Mouse (Mus musculus) heart, embryonic 13.5 days (tissue): ENCODE measurements around the gene Cyp4f18. TPM values are rescaled to one million over a fixed set of nuclear protein-coding genes. Genes with fewer than 3 reads are reported as not detected.

Experiments used
- ATAC-seq: fragments of 200-750 bp; cut with Nextera tagmentation; 2 replicates; pipeline ENCODE4 v1.8.0; 2017; ENCODE audit warnings: moderate TSS enrichment; ENCODE audit not compliant: insufficient number of reproducible peaks, low FRiP score, low TSS enrichment; ENCODE audit errors: extremely low read depth
- H3K27ac ChIP-seq: fragments of 300-500 bp; sonication (generic); replicated peaks from 2 replicates; pipeline ENCODE4 v1.5.1; 2015; ENCODE audit warnings: moderate library complexity, mild to moderate bottlenecking, inconsistent platforms
- H3K27me3 ChIP-seq: fragments of 300-500 bp; sonication (generic); replicated peaks from 2 replicates; pipeline ENCODE4 v1.6.1; 2015; ENCODE audit warnings: mild to moderate bottlenecking, inconsistent platforms
- H3K36me3 ChIP-seq: fragments of 300-500 bp; sonication (generic); 2 replicates; pipeline ENCODE4 v1.6.1; 2015; ENCODE audit warnings: mild to moderate bottlenecking, inconsistent platforms
- H3K4me1 ChIP-seq: fragments of 300-500 bp; sonication (generic); 2 replicates; pipeline ENCODE4 v1.6.1; 2015; ENCODE audit warnings: inconsistent platforms
- H3K4me2 ChIP-seq: fragments of 300-500 bp; sonication (generic); 2 replicates; pipeline ENCODE4 v1.6.1; 2015; ENCODE audit warnings: inconsistent platforms, mild to moderate bottlenecking, moderate library complexity
- H3K4me3 ChIP-seq: fragments of 300-500 bp; sonication (generic); 2 replicates; pipeline ENCODE4 v1.5.1; 2015; ENCODE audit warnings: moderate library complexity, mild to moderate bottlenecking, inconsistent platforms
- H3K9ac ChIP-seq: fragments of 300-500 bp; sonication (generic); 2 replicates; pipeline ENCODE4 v1.6.1; 2015; ENCODE audit warnings: inconsistent platforms, mild to moderate bottlenecking, moderate library complexity
- H3K9me3 ChIP-seq: fragments of 300-500 bp; sonication (generic); 2 replicates; pipeline ENCODE4 v1.6.1; 2016; ENCODE audit warnings: inconsistent platforms
- WGBS: fragments of 180-500 bp; shearing (Covaris S2); methylation state at CpG from one replicate; pipeline ENCODE4 v1.1.7; 2015; ENCODE audit warnings: mixed read lengths; 5-methylcytosine and 5-hydroxymethylcytosine counted together
- polyA plus RNA-seq: library from polyadenylated mRNA; unstranded; fragments of >200 nt; fragmentation: Nextera tagmentation; extraction: Ambion mirVana; gene quantifications from 2 replicates; pipeline ENCODE4 v1.2.1, GENCODE M21; 2015

Gene Cyp4f18
- polyA plus RNA-seq, 1 experiment from 2014 or later: 0.60 TPM

DNA sequence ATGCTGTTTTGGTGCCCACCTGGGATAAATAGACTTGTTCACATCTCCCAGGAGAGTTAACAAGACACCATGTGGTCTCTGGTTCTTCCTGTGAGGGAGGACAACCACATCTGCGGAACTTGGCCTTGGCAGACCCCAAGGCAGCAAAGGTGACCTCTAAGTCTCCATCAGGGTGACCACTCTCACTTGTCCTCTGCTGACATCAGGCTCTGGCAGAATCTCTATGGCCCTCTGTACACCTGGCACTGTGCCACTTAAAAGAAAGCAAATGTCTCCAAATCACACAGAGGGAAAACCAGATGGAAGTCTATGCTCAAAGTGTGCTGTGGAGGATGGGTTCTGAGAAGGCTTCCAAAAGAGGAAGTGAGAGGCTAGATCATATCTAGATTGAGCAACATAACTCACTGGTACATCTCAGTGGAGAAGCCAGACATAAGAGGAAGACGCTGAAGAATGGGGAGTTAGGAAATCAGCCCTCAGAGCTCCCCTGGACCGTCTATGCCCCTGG is 1.2 kb downstream of the Cyp4f18 start:
- H3K36me3 ChIP-seq: no peaks in the 10 kb centered on the region
- no peak overlapping the region for H3K9ac ChIP-seq
- ATAC-seq: no peak
- H3K4me2 ChIP-seq: no peak overlapping the region
- no peaks in the 10 kb centered on the region for H3K27me3 ChIP-seq
- H3K4me3 ChIP-seq: no peak overlapping the region
- H3K9me3 ChIP-seq: no peaks in the 10 kb centered on the region
- WGBS: 54% methylated on average over 3 of the region's 3 CpGs
- H3K27ac ChIP-seq: no peak overlapping the region
- H3K4me1 ChIP-seq: no peaks in the 10 kb centered on the region

- ATAC-seq: no peak
- H3K27ac ChIP-seq: no peak overlapping the region
- WGBS: 65% methylated on average over 1 of the region's 1 CpGs
Measured at GRCm38 (mm10) chr8:72006763-72007162, 2.7 kb downstream of the Cyp4f18 start.

DNA sequence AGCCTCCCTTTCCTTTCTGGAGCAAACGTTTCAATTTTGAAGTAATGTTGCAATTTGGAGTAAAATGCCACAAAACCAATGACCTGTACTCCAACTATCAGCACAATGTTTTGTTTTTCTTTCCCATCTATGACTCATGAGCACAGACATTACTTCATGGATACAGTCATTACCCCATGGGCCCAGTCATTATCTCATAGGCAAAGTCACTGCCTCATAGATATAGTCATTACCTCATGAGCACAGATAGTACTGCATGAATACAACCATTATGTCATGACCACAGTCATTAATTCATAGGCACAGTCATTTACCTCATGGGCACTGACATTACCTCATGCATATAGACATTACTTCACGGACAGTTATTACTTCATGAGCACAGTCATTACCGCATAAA is 3.5 kb downstream of the Cyp4f18 start:
- H3K9ac ChIP-seq: no peak overlapping the region
- no peaks in the 10 kb centered on the region for H3K36me3 ChIP-seq
- ATAC-seq: no peak
- no peak overlapping the region for H3K4me2 ChIP-seq
- no peaks in the 10 kb centered on the region for H3K27me3 ChIP-seq
- no peak overlapping the region for H3K27ac ChIP-seq
- H3K9me3 ChIP-seq: no peaks in the 10 kb centered on the region
- no peak overlapping the region for H3K4me3 ChIP-seq
- H3K4me1 ChIP-seq: no peaks in the 10 kb centered on the region
- 65% methylated on average over 3 of the region's 3 CpGs for WGBS

More at GRCm38 (mm10) chr8:72006763-72007162, 2.7 kb downstream of the Cyp4f18 start:
- no peak overlapping the region for H3K9ac ChIP-seq
- H3K4me3 ChIP-seq: no peak overlapping the region
- no peak overlapping the region for H3K4me2 ChIP-seq
- H3K27me3 ChIP-seq: no peaks in the 10 kb centered on the region
- no peaks in the 10 kb centered on the region for H3K9me3 ChIP-seq
- H3K36me3 ChIP-seq: no peaks in the 10 kb centered on the region
- no peaks in the 10 kb centered on the region for H3K4me1 ChIP-seq

GRCm38 (mm10) chr8:72002942-72003341 is 6.5 kb downstream of the Cyp4f18 start:
- Histone ChIP-seq H3K4me1 (no peaks in the 10 kb centered on the region), H3K9ac (no peak overlapping the region), H3K4me2 (no peak overlapping the region), H3K36me3 (no peaks in the 10 kb centered on the region), H3K27ac (no peak overlapping the region), H3K27me3 (no peaks in the 10 kb centered on the region), H3K9me3 (no peaks in the 10 kb centered on the region), H3K4me3 (no peak overlapping the region)
- no peak for ATAC-seq

GRCm38 (mm10) chr8:72000223-72000622 is 9.2 kb downstream of the Cyp4f18 start:
- Histone ChIP-seq H3K4me2 (no peak overlapping the region), H3K9me3 (no peaks in the 10 kb centered on the region), H3K36me3 (no peaks in the 10 kb centered on the region), H3K4me3 (no peak overlapping the region), H3K4me1 (no peaks in the 10 kb centered on the region), H3K27ac (no peak overlapping the region), H3K27me3 (no peaks in the 10 kb centered on the region), H3K9ac (no peak overlapping the region)
- no peak for ATAC-seq
- 50% methylated on average over 3 of the region's 3 CpGs for WGBS

DNA sequence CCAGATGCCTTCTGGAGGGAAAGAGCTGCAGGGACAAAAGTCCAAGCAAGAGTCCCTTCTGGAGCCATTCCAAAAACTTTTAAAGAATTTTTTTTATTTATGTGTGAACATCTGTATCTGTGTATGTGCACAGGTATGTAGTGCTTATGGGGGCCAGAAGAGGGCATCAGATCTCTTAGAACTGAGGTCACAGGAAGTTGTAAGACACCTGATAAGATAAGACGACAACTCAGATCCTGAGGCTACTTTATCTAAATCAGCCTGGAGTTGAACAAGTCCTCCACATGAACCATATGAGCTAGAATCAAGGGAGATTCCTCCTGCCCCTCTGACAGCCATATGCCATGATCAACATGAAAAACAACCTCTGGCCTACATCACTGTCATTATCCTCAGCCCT is 10.0 kb downstream of the Cyp4f18 start:
- H3K36me3 ChIP-seq: no peaks in the 10 kb centered on the region
- WGBS: 31% methylated on average over 1 of the region's 1 CpGs
- H3K9ac ChIP-seq: no peak overlapping the region
- no peaks in the 10 kb centered on the region for H3K9me3 ChIP-seq
- no peak overlapping the region for H3K27ac ChIP-seq
- no peaks in the 10 kb centered on the region for H3K4me1 ChIP-seq
- no peak overlapping the region for H3K4me2 ChIP-seq
- H3K4me3 ChIP-seq: no peak overlapping the region
- H3K27me3 ChIP-seq: no peaks in the 10 kb centered on the region
- no peak for ATAC-seq

- Histone ChIP-seq H3K36me3 (no peaks in the 10 kb centered on the region), H3K9me3 (no peaks in the 10 kb centered on the region), H3K4me2 (peak overlapping the region; percentile 77), H3K27me3 (peaks cover 17% of the 10 kb centered on the region; the same call in 1 of the 2 replicates), H3K4me3 (peak overlapping the region; percentile 61), H3K4me1 (peaks cover 4% of the 10 kb centered on the region; the same call in 1 of the 2 replicates), H3K27ac (no peak overlapping the region), H3K9ac (peak overlapping the region; percentile 83)
- ATAC-seq: no peak
- WGBS: 56% methylated on average over 13 of the region's 13 CpGs
Measured at GRCm38 (mm10) chr8:71988867-71989599, 20.4 kb downstream of the Cyp4f18 start.

DNA sequence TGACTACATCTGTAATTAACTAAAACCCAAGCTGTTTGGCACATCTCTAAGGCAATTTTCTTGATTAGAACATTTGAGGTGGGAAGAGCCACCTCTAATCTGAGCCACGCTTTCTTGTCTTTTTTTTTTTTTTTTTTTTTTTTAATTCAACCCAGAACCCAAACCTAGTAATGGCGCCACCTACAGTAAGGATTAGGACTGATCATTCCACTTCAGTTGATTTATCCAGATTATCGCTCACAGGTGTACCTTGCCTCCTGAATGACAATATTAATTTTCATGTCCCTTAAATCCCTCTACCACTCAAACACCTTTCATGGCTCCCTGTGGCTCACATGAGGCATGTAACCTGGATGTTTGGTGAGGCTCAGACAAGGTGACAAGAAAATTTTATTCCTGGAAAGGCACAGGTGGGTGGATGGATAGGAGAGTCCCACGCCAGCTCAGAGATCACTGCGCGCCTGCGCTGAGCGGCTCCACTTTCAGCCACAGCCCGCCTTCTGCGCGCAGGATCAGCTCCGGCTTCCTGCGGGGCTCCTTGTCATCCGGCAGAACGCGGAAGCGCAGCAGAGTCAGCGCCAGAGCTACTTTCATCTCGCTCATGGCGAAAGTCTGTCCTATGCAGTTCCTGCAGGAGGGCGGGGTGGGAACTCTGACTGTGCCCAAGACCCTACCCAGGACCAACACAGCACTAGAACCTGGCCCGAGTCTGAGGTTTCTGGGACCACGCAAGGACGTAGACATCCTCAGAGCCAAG is 21.1 kb downstream of the Cyp4f18 start:
- ATAC-seq: no peak
- H3K4me1 ChIP-seq: peaks cover 4% of the 10 kb centered on the region; the same call in 1 of the 2 replicates
- no peaks in the 10 kb centered on the region for H3K9me3 ChIP-seq
- no peaks in the 10 kb centered on the region for H3K36me3 ChIP-seq
- H3K4me3 ChIP-seq: peak overlapping the region; percentile 61
- peaks cover 17% of the 10 kb centered on the region; the same call in 1 of the 2 replicates for H3K27me3 ChIP-seq
- peak overlapping the region; percentile 77 for H3K4me2 ChIP-seq
- peak overlapping the region; percentile 83 for H3K9ac ChIP-seq
- H3K27ac ChIP-seq: no peak overlapping the region
- WGBS: 15% methylated on average over 24 of the region's 24 CpGs

DNA sequence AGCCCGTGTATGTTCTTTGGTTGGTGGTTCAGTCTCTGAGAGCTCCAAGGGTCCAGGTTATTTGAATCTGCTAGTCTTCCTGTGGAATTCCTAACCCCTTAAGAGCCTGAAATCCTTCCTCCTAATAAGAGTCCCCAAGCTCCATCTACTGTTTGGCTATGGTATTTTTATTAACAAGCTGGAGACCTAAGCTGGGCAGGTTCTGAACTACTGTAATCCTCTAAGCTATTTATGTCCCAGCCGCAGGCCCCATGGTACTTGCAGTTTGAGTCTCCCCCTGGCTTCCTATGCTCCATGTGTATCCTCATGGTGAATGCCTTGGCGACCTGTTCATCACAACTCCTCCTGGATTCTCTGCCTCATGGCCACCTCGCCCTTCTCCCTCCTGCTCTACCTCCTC is 24.8 kb downstream of the Cyp4f18 start:
- Histone ChIP-seq H3K9me3 (no peaks in the 10 kb centered on the region), H3K4me1 (peaks cover 8% of the 10 kb centered on the region; the same call in 1 of the 2 replicates), H3K36me3 (no peaks in the 10 kb centered on the region), H3K4me3 (no peak overlapping the region), H3K9ac (no peak overlapping the region), H3K27me3 (0 out of 2 replicates have a peak, but pooled peaks cover 6% of the 10 kb centered on the region), H3K27ac (no peak overlapping the region), H3K4me2 (no peak overlapping the region)
- WGBS: 49% methylated on average over 4 of the region's 4 CpGs
- no peak for ATAC-seq

GRCm38 (mm10) chr8:71981456-71981855 is 28.0 kb downstream of the Cyp4f18 start:
- H3K4me3 ChIP-seq: no peak overlapping the region
- H3K27ac ChIP-seq: no peak overlapping the region
- WGBS: 59% methylated on average over 4 of the region's 4 CpGs
- no peaks in the 10 kb centered on the region for H3K36me3 ChIP-seq
- H3K9me3 ChIP-seq: no peaks in the 10 kb centered on the region
- H3K4me2 ChIP-seq: no peak overlapping the region
- H3K9ac ChIP-seq: no peak overlapping the region
- 0 out of 2 replicates have a peak, but pooled peaks cover 4% of the 10 kb centered on the region for H3K4me1 ChIP-seq
- ATAC-seq: no peak
- H3K27me3 ChIP-seq: no peaks in the 10 kb centered on the region

DNA sequence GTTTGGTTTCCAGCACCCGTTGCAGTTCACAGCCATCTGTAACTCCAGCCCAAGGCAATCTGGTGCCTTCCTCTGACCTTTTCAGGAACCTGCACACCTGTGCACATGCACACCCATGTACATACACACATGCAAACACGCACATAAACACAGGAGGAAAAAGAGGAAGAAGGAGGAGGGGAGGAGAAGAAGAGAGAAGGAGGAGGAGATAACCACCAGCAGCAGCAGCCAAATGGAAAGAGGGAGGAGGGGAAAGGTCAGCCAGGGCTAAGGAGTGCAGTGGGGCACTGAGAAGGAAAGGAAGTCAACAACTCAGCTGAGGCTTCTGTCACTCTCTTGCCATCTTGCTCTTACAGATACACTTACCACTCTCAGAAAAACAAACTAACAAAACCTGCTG is 28.4 kb downstream of the Cyp4f18 start:
- 0 out of 2 replicates have a peak, but pooled peaks cover 4% of the 10 kb centered on the region for H3K4me1 ChIP-seq
- no peak overlapping the region for H3K4me3 ChIP-seq
- ATAC-seq: no peak
- WGBS: 51% methylated on average over 2 of the region's 2 CpGs
- H3K4me2 ChIP-seq: no peak overlapping the region
- no peak overlapping the region for H3K27ac ChIP-seq
- H3K9me3 ChIP-seq: no peaks in the 10 kb centered on the region
- H3K36me3 ChIP-seq: no peaks in the 10 kb centered on the region
- H3K27me3 ChIP-seq: no peaks in the 10 kb centered on the region
- no peak overlapping the region for H3K9ac ChIP-seq
